Mouse (Mus musculus) thymus, postnatal 25 days (tissue): ENCODE measurements around the gene Olfr554.
"Not testable (repeated sequence)": the region's sequence is repeated elsewhere in the genome, so short reads cannot be mapped to it uniquely, and the experiment has no call there.

Experiments used
- DNase-seq: peaks from one replicate; pipeline ENCODE4 v3.0.0; 2022

The Olfr554 gene

DNA sequence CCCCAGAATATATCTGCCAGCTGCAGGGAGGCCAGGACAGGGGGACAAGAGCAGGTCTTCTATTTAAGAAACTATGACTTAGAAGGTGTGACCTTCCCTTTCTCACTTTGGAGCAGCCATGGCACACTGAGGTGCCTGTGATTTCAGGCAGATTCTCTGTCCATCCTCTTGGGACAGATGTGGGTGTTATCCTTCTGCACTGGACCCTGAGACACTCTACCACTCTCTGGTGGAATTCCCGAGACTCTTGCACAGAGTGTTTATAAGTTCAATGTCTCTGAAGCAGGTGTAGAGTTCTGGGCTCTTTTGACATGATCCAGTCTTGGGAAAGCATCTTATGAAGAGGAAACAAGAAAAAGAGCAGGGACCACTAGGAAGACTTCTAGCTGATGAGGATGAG is at the start of gene Olfr554:
TSS of gene Olfr554 (plus strand) at position 301 of the 400 bp plus-strand sequence.
- no peak for DNase-seq

DNA sequence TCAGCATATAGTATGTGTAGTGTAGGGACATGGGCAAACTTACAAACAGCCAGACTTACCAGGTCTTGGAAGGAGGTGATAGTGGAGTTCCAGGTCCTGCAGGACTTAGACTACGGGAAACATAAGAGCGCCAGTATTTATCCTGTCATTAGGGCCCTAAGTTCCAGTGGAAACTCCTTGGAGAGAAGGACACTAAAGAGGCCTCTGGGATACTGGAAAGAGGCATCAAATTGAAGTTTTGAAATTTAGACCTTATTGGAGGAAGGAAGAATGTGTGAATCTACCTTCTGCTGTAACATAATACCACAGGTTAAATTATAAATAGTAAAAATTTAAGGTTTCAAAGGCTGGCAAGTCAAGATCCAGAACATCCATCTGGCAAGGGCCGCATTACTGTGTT is 46.4 kb upstream of the Olfr554 start, which contains the start of gene Olfr551:
TSS of gene Olfr551 (minus strand) at position 101 of the 400 bp plus-strand sequence.
- DNase-seq = no peak

DNA sequence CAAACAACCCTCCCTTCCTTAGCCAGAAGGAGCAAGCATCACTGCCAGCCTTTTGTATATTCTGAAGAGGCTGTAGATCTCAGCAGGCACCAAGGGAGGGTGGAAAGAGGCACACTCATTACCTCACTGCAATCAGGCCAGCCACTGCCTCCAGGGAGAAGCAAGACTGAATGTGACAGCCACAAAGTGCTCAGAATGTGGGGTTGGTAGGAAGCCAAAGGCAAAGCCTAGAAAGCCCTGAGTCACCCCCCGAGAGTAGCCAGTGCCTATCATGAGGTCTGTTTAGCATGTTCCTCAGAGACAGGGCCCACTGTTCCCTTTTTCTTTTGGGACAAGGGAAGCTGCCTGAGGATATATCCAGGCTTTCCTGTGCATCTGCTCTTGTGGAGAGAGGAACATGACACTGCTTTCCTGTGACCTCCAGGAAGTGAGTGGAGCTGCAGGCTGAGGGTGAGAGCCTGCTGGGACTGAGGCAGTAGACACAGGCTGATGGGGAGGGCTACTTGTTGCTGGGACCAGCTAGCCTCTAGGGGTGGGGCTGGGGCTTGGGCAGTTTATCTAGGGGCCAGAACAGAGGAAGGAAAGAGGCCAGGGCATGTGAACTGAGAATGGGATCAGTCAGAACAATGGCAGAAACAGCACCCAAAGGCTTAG is 40.7 kb upstream of the Olfr554 start, which contains the start of gene Olfr552:
TSS of gene Olfr552 (plus strand) at position 393 of the 654 bp plus-strand sequence.
- DNase-seq = no peak

DNA sequence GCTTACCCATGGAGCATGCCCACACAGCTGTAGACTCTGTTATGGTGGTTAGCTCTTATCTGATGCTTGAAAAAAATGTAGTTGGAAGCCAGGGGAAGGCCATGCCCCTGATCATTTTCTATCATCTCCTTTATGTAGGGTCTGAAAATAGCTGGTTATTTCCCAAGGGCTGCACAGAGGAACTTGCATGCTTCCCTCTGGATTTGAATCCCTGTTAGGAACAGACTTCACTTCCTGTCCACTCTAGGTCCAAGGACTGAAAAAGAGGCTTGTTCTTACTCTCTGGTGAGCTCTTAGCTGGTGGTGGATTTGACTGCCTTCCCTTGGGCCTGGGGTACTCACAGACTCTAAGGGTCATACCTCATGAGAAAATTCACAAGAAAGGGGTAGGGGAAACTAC is 20.1 kb upstream of the Olfr554 start, which contains the start of gene Olfr553:
TSS of gene Olfr553 (minus strand) at position 101 of the 400 bp plus-strand sequence.
- DNase-seq = no peak

GRCm38 (mm10) chr7:102619608-102620007 is 18.6 kb upstream of the Olfr554 start:
- no peak for DNase-seq

GRCm38 (mm10) chr7:102620368-102620767 is 17.9 kb upstream of the Olfr554 start:
- DNase-seq = not testable (repeated sequence)

GRCm38 (mm10) chr7:102636665-102637064 is 1.6 kb upstream of the Olfr554 start:
- peak; percentile 49 for DNase-seq

DNA sequence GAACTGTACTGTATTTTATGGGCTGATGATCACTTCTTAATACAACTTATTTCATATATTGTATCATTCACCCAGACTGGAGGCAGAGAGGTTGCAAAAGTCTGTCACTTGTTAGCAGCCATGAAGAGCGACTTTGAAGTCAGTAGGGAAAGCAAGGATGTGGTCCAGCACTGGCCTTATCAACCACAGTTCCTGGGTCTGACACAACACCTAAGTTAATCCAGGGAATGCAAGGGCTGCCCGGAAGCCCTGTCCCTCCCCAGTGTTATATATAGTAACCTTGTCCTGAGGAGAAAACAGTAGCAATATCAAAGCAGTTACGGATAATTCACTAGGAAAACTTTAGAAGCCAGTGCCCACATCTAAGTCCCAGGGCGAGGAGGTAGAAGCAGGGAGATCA is 6.7 kb downstream of the Olfr554 start:
- DNase-seq = not testable (repeated sequence)

GRCm38 (mm10) chr7:102658523-102658922 is 20.3 kb downstream of the Olfr554 start, which contains the start of gene Olfr555:
TSS of gene Olfr555 (plus strand) at chr7:102658823.
- DNase-seq = no peak

DNA sequence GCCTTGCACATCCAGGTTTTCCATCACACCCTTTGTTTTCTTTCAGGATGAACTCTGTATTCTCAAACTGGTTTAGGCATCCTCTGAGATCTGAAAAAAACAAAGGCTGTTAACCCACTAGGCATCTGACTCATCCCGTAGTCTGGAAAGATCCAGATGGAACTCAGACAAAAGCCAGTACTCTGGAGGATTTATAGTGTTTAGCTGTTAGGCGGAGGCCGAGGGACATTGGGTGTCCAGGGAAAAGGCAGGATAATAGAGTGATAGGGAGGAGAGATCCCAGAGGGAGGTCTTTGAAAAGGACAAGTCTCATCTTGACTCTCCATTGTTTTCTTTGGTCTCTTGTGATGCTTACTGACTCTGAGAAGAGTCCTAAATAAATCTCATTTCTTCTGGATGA is 26.4 kb downstream of the Olfr554 start, which contains the start of gene Olfr556:
TSS of gene Olfr556 (plus strand) at position 301 of the 400 bp plus-strand sequence.
- DNase-seq = no peak

DNA sequence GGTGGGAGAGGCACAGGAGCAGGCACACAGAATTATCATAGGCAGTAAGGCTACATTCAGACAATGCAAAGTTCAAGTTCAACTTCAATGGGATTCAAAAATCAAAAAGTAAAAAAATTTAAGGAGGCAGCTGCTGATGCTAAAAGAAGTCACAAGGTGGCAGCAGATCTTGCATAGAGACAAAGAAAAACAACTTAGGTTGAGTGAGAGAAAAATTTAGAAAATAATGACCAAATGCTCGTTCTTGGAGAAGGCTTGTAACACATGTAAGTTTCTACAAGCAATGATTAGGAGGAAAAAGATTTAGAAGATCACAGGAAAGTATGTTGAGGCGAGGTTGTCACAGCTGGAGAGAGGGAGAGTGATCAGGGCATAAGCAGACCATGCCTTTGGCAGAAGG is 27.1 kb downstream of the Olfr554 start:
- DNase-seq = no peak

DNA sequence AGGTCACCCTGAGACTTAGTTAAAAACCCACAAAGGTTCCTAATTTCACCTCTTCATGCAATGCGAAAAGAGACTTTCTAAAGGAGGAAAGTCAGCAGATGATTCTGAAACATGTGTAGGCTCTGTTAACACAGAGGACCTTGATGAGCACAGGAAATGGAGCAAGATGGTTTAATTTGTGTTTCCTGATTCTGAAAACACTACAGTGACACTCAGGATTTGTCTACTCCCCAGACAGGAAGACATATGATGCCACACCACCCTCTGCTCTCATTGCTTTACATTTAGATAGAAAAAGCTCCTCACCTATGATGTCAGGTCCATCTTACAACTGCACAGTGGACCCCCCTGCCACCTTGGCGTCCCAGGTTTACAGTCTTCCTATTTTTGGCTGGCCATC is 38.0 kb downstream of the Olfr554 start:
- no peak for DNase-seq

GRCm38 (mm10) chr7:102681916-102682315 is 43.7 kb downstream of the Olfr554 start:
- DNase-seq = no peak

- DNase-seq = peak; percentile 94
Observed at GRCm38 (mm10) chr7:102686944-102687501, 48.8 kb downstream of the Olfr554 start, which contains the start of gene Trim68. TSS of gene Trim68 (minus strand) at chr7:102687327.
